Mouse (Mus musculus) liver, adult 2 months (tissue): ENCODE data around the gene Dpp6.

Experiments
- CTCF ChIP-seq: fragments of 200-500 bp; IDR thresholded peaks from 2 replicates; pipeline ENCODE4 v1.5.1; 2011; ENCODE audit warnings: low read depth, low read length, control low read depth
- POLR2A ChIP-seq: fragments of 200-500 bp; IDR thresholded peaks from 2 replicates; pipeline ENCODE4 v1.6.1; 2011; ENCODE audit warnings: low read length, control low read depth; ENCODE audit not compliant: insufficient read depth; ENCODE audit errors: extremely low read depth

GRCm38 (mm10) chr5:27304115-27304514, 487.1 kb downstream of the Dpp6 start:
- TF ChIP-seq CTCF (no peak), POLR2A (no peak)
